Mouse (Mus musculus) hindbrain, postnatal 0 days (tissue): ENCODE measurements at regions not wholly inside any gene's neighbourhood (a gene's known extent, or its start where the extent isn't known, plus 50 kb on each side); places are given as distances from the start of the nearest gene placed in this dataset.

Experiments
- ATAC-seq: fragments of 200-750 bp; cut with Nextera tagmentation; 2 replicates; pipeline ENCODE4 v1.8.0; 2017; ENCODE audit warnings: mild to moderate bottlenecking, moderate TSS enrichment, moderate library complexity
- DNase-seq: peaks from one replicate; pipeline ENCODE4 v3.0.0-alpha.2; 2015; ENCODE audit warnings: low spot score
- H3K27ac ChIP-seq: fragments of 300-500 bp; sonication (generic); 2 replicates; pipeline ENCODE4 v1.5.1; 2014; ENCODE audit warnings: mild to moderate bottlenecking
- H3K27me3 ChIP-seq: fragments of 300-500 bp; sonication (generic); 2 replicates; pipeline ENCODE4 v1.6.1; 2014; ENCODE audit warnings: low read length, mixed read lengths; ENCODE audit not compliant: insufficient read depth
- H3K36me3 ChIP-seq: fragments of 300-500 bp; sonication (generic); 2 replicates; pipeline ENCODE4 v1.6.1; 2014; ENCODE audit warnings: low read length, mixed read lengths; ENCODE audit not compliant: insufficient read depth
- H3K4me1 ChIP-seq: fragments of 300-500 bp; sonication (generic); 2 replicates; pipeline ENCODE4 v1.6.1; 2014; ENCODE audit warnings: antibody characterized with exemption, low read length, mixed read lengths; ENCODE audit not compliant: insufficient read depth
- H3K4me2 ChIP-seq: fragments of 300-500 bp; sonication (generic); 2 replicates; pipeline ENCODE4 v1.6.1; 2014; ENCODE audit warnings: low read depth, mild to moderate bottlenecking, low read length, moderate library complexity, mixed read lengths
- H3K4me3 ChIP-seq: fragments of 300-500 bp; sonication (generic); 2 replicates; pipeline ENCODE4 v1.5.1; 2014; ENCODE audit warnings: low read length
- H3K9ac ChIP-seq: fragments of 300-500 bp; sonication (generic); replicated peaks from 2 replicates; pipeline ENCODE4 v1.6.1; 2014; ENCODE audit warnings: mild to moderate bottlenecking, low read length, moderate library complexity, mixed read lengths
- H3K9me3 ChIP-seq: fragments of 300-500 bp; sonication (generic); 2 replicates; pipeline ENCODE4 v1.6.1; 2016; ENCODE audit warnings: low read length, mixed read lengths
- CTCF ChIP-seq: IDR thresholded peaks from 2 replicates; pipeline ENCODE4 v1.5.1; 2016; ENCODE audit warnings: antibody characterized with exemption, control low read depth, low read depth
- whole genome bisulfite sequencing: fragments of 180-500 bp; shearing (Covaris S2); extraction: QIAGEN DNeasy Blood & Tissue Kit; methylation state at CpG from one replicate; pipeline ENCODE4 v1.1.7; 2014; 5-methylcytosine and 5-hydroxymethylcytosine counted together

- ATAC-seq: no peak
- Histone ChIP-seq H3K36me3 (no peaks in the 10 kb centered on the region), H3K4me3 (no peak overlapping the region), H3K9ac (no peak overlapping the region), H3K27me3 (no peaks in the 10 kb centered on the region), H3K27ac (no peak overlapping the region), H3K4me2 (no peak overlapping the region), H3K4me1 (no peaks in the 10 kb centered on the region), H3K9me3 (no peaks in the 10 kb centered on the region)
- 76% methylated on average over 2 of the region's 2 CpGs for WGBS
- no peak for DNase-seq
- TF ChIP-seq CTCF: no peak
Measured at GRCm38 (mm10) chr2:149546639-149547200, 141.9 kb downstream of the Cst10 start.

- Histone ChIP-seq H3K4me1 (no peaks in the 10 kb centered on the region), H3K36me3 (no peaks in the 10 kb centered on the region), H3K27ac (no peak overlapping the region), H3K27me3 (no peaks in the 10 kb centered on the region), H3K4me2 (no peak overlapping the region), H3K9ac (no peak overlapping the region), H3K4me3 (no peak overlapping the region), H3K9me3 (no peaks in the 10 kb centered on the region)
- ATAC-seq: no peak
- peak; percentile 14; the same call in 1 of the 2 replicates for TF ChIP-seq CTCF
- DNase-seq: no peak
Measured at GRCm38 (mm10) chr2:149555209-149555608, 150.4 kb downstream of the Cst10 start.

GRCm38 (mm10) chr2:149573773-149574172, 168.9 kb downstream of the Cst10 start:
- Histone ChIP-seq H3K4me3 (no peak overlapping the region), H3K9me3 (no peaks in the 10 kb centered on the region), H3K4me2 (no peak overlapping the region), H3K9ac (no peak overlapping the region), H3K27me3 (no peaks in the 10 kb centered on the region), H3K27ac (no peak overlapping the region), H3K4me1 (no peaks in the 10 kb centered on the region), H3K36me3 (no peaks in the 10 kb centered on the region)
- 29% methylated on average over 1 of the region's 1 CpGs for WGBS
- no peak for TF ChIP-seq CTCF
- DNase-seq (no peak), ATAC-seq (no peak)

DNA sequence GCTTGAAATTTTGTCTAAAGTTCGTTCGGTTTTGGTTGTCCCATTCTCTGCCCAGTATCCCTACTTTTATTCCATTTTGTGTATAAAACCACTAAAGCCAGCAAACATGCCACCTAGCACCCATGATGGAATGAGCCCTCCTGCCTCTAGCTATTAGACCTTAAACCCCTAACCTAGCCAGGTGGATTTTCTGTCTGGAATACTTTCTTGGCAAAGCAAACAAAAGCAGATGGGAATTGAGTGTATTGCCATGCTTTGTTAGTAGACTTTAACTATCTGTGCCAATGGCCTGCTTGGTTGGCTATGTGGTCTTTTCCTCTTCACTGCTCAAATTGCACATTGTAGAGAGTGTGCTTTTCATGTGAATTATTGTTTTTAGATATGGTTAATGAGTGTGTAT, 197.7 kb downstream of the Cst10 start:
- DNase-seq (no peak), ATAC-seq (no peak)
- Histone ChIP-seq H3K9ac (no peak overlapping the region), H3K4me3 (no peak overlapping the region), H3K27ac (no peak overlapping the region), H3K9me3 (no peaks in the 10 kb centered on the region), H3K4me2 (no peak overlapping the region), H3K36me3 (no peaks in the 10 kb centered on the region), H3K27me3 (no peaks in the 10 kb centered on the region), H3K4me1 (no peaks in the 10 kb centered on the region)
- 81% methylated on average over 2 of the region's 2 CpGs for WGBS
- TF ChIP-seq CTCF: no peak

GRCm38 (mm10) chr2:149613381-149613780, 208.5 kb downstream of the Cst10 start:
- no peak for DNase-seq
- H3K4me3 ChIP-seq: no peak overlapping the region
- no peak overlapping the region for H3K4me2 ChIP-seq
- no peaks in the 10 kb centered on the region for H3K27me3 ChIP-seq
- ATAC-seq: no peak
- WGBS: 88% methylated on average over 3 of the region's 3 CpGs
- H3K4me1 ChIP-seq: no peaks in the 10 kb centered on the region
- no peaks in the 10 kb centered on the region for H3K36me3 ChIP-seq
- H3K27ac ChIP-seq: no peak overlapping the region
- no peaks in the 10 kb centered on the region for H3K9me3 ChIP-seq
- no peak overlapping the region for H3K9ac ChIP-seq
- TF ChIP-seq CTCF: no peak

GRCm38 (mm10) chr2:149614078-149614939, 209.5 kb downstream of the Cst10 start:
- no peak overlapping the region for H3K4me2 ChIP-seq
- H3K4me1 ChIP-seq: no peaks in the 10 kb centered on the region
- H3K36me3 ChIP-seq: no peaks in the 10 kb centered on the region
- H3K27me3 ChIP-seq: no peaks in the 10 kb centered on the region
- no peak overlapping the region for H3K27ac ChIP-seq
- no peak overlapping the region for H3K9ac ChIP-seq
- no peak for TF ChIP-seq CTCF
- H3K9me3 ChIP-seq: no peaks in the 10 kb centered on the region
- DNase-seq (no peak), ATAC-seq (no peak)
- no peak overlapping the region for H3K4me3 ChIP-seq
- 70% methylated on average over 2 of the region's 2 CpGs for WGBS

GRCm38 (mm10) chr2:149625626-149626025, 203.4 kb upstream of the Syndig1 start:
- ATAC-seq (no peak), DNase-seq (peak; percentile 69)
- Histone ChIP-seq H3K9ac (no peak overlapping the region), H3K27me3 (no peaks in the 10 kb centered on the region), H3K4me1 (no peaks in the 10 kb centered on the region), H3K4me2 (no peak overlapping the region), H3K27ac (no peak overlapping the region), H3K9me3 (no peaks in the 10 kb centered on the region), H3K36me3 (no peaks in the 10 kb centered on the region), H3K4me3 (no peak overlapping the region)
- WGBS: 38% methylated on average over 1 of the region's 1 CpGs
- no peak for TF ChIP-seq CTCF
